Mouse (Mus musculus) midbrain, embryonic 12.5 days (tissue): ENCODE data around the gene Maip1. TPM values are rescaled to one million over a fixed set of nuclear protein-coding genes. Genes with fewer than 3 reads are reported as not detected.
A peak's percentile ranks its signal among the peaks of the same experiment; 100 is the strongest.

ENCODE experiments used
- ATAC-seq: fragments of 200-750 bp; cut with Nextera tagmentation; 2 replicates; pipeline ENCODE4 v1.8.0; 2017; ENCODE audit warnings: low read depth, moderate TSS enrichment, moderate library complexity; ENCODE audit not compliant: low FRiP score
- H3K27ac ChIP-seq: fragments of 300-500 bp; sonication (generic); replicated peaks from 2 replicates; pipeline ENCODE4 v1.5.1; 2016; ENCODE audit warnings: mild to moderate bottlenecking
- H3K27me3 ChIP-seq: fragments of 300-500 bp; sonication (generic); 2 replicates; pipeline ENCODE4 v1.6.1; 2016; ENCODE audit warnings: mild to moderate bottlenecking
- H3K36me3 ChIP-seq: fragments of 300-500 bp; sonication (generic); 2 replicates; pipeline ENCODE4 v1.6.1; 2016
- H3K4me1 ChIP-seq: fragments of 300-500 bp; sonication (generic); 2 replicates; pipeline ENCODE4 v1.6.1; 2016
- H3K4me2 ChIP-seq: fragments of 300-500 bp; sonication (generic); replicated peaks from 2 replicates; pipeline ENCODE4 v1.6.1; 2016; ENCODE audit warnings: mild to moderate bottlenecking, moderate library complexity
- H3K4me3 ChIP-seq: fragments of 300-500 bp; sonication (generic); 2 replicates; pipeline ENCODE4 v1.5.1; 2016; ENCODE audit warnings: mild to moderate bottlenecking
- H3K9ac ChIP-seq: fragments of 300-500 bp; sonication (generic); replicated peaks from 2 replicates; pipeline ENCODE4 v1.6.1; 2016; ENCODE audit warnings: mild to moderate bottlenecking, moderate library complexity
- H3K9me3 ChIP-seq: fragments of 300-500 bp; sonication (generic); 2 replicates; pipeline ENCODE4 v1.6.1; 2016; ENCODE audit warnings: mild to moderate bottlenecking
- WGBS: fragments of 180-500 bp; shearing (Covaris S2); methylation state at CpG from one replicate; pipeline ENCODE4 v1.1.7; 2016; 5-methylcytosine and 5-hydroxymethylcytosine counted together
- polyA plus RNA-seq: library from polyadenylated mRNA; unstranded; fragments of >200 nt; fragmentation: Nextera tagmentation; extraction: Ambion mirVana; gene quantifications from 2 replicates; pipeline ENCODE4 v1.2.1, GENCODE M21; 2016

The Maip1 gene
- 19.2 and 19.5 TPM in 2 replicates for polyA plus RNA-seq

- ATAC-seq = peak; percentile 92
- Histone ChIP-seq H3K9ac (peak within 1 kb of the TSS; percentile 83), H3K4me1 (peaks cover 20% of the 10 kb centered on the region), H3K27me3 (no peaks in the 10 kb centered on the region), H3K4me2 (peak within 1 kb of the TSS; percentile 76), H3K36me3 (no peaks in the 10 kb centered on the region), H3K4me3 (peak within 1 kb of the TSS; percentile 85), H3K27ac (peak within 1 kb of the TSS; percentile 89), H3K9me3 (no peaks in the 10 kb centered on the region)
- under 1% methylated on average over 72 of the region's 72 CpGs for WGBS
Observed at GRCm38 (mm10) chr1:57406187-57407151, at the start of gene Maip1, which contains the start of gene Tyw5. Gene Maip1, plus strand, starts transcription at chr1:57406328. Gene Tyw5, minus strand, starts transcription at chr1:57407101.

- ATAC-seq = no peak
- Histone ChIP-seq H3K27me3 (no peaks in the 10 kb centered on the region), H3K4me3 (no peak overlapping the region), H3K4me1 (no peaks in the 10 kb centered on the region), H3K36me3 (no peaks in the 10 kb centered on the region), H3K9me3 (no peaks in the 10 kb centered on the region), H3K27ac (no peak overlapping the region), H3K4me2 (no peak overlapping the region), H3K9ac (no peak overlapping the region)
- WGBS = 76% methylated on average over 5 of the region's 5 CpGs
Observed at GRCm38 (mm10) chr1:57358546-57358945, 47.6 kb upstream of the Maip1 start.

GRCm38 (mm10) chr1:57367446-57367845 lies 38.7 kb upstream of the Maip1 start:
- no peaks in the 10 kb centered on the region for H3K27me3 ChIP-seq
- H3K9ac ChIP-seq = no peak overlapping the region
- no peaks in the 10 kb centered on the region for H3K9me3 ChIP-seq
- no peaks in the 10 kb centered on the region for H3K4me1 ChIP-seq
- no peak for ATAC-seq
- no peak overlapping the region for H3K4me2 ChIP-seq
- H3K4me3 ChIP-seq = no peak overlapping the region
- 89% methylated on average over 3 of the region's 3 CpGs for WGBS
- H3K27ac ChIP-seq = no peak overlapping the region
- no peaks in the 10 kb centered on the region for H3K36me3 ChIP-seq

- Histone ChIP-seq H3K9ac (no peak overlapping the region), H3K4me2 (no peak overlapping the region), H3K4me3 (no peak overlapping the region), H3K9me3 (no peaks in the 10 kb centered on the region), H3K27me3 (no peaks in the 10 kb centered on the region), H3K36me3 (no peaks in the 10 kb centered on the region), H3K4me1 (no peaks in the 10 kb centered on the region), H3K27ac (no peak overlapping the region)
- ATAC-seq = no peak
- 89% methylated on average over 4 of the region's 4 CpGs for WGBS
Observed at GRCm38 (mm10) chr1:57369111-57369510, 37.0 kb upstream of the Maip1 start.

GRCm38 (mm10) chr1:57370451-57370850 lies 35.7 kb upstream of the Maip1 start:
- ATAC-seq = no peak
- H3K4me2 ChIP-seq = no peak overlapping the region
- 89% methylated on average over 4 of the region's 4 CpGs for WGBS
- no peaks in the 10 kb centered on the region for H3K27me3 ChIP-seq
- H3K36me3 ChIP-seq = no peaks in the 10 kb centered on the region
- H3K4me1 ChIP-seq = no peaks in the 10 kb centered on the region
- H3K27ac ChIP-seq = no peak overlapping the region
- no peak overlapping the region for H3K9ac ChIP-seq
- H3K4me3 ChIP-seq = no peak overlapping the region
- H3K9me3 ChIP-seq = no peaks in the 10 kb centered on the region

GRCm38 (mm10) chr1:57375276-57375675 lies 30.9 kb upstream of the Maip1 start:
- Histone ChIP-seq H3K9ac (no peak overlapping the region), H3K36me3 (no peaks in the 10 kb centered on the region), H3K4me2 (no peak overlapping the region), H3K4me3 (no peak overlapping the region), H3K27me3 (no peaks in the 10 kb centered on the region), H3K4me1 (peaks cover 13% of the 10 kb centered on the region), H3K27ac (no peak overlapping the region), H3K9me3 (no peaks in the 10 kb centered on the region)
- WGBS = 94% methylated on average over 2 of the region's 2 CpGs
- no peak for ATAC-seq

- H3K27me3 ChIP-seq = no peaks in the 10 kb centered on the region
- H3K4me3 ChIP-seq = peak overlapping the region; percentile 85
- no peaks in the 10 kb centered on the region for H3K9me3 ChIP-seq
- no peak overlapping the region; the same call in 1 of the 2 replicates for H3K9ac ChIP-seq
- ATAC-seq = no peak
- H3K4me2 ChIP-seq = peak overlapping the region; percentile 89
- H3K4me1 ChIP-seq = peaks cover 13% of the 10 kb centered on the region
- 66% methylated on average over 6 of the region's 6 CpGs for WGBS
- no peaks in the 10 kb centered on the region for H3K36me3 ChIP-seq
- no peak overlapping the region for H3K27ac ChIP-seq
Observed at GRCm38 (mm10) chr1:57376806-57377205, 29.3 kb upstream of the Maip1 start.

GRCm38 (mm10) chr1:57377376-57378341 lies 28.5 kb upstream of the Maip1 start, which contains the start of gene 1700066M21Rik:
Gene 1700066M21Rik, plus strand, starts transcription at chr1:57377620.
- Histone ChIP-seq H3K27ac (peak within 1 kb of the TSS; percentile 76), H3K9ac (peak within 1 kb of the TSS; percentile 92), H3K36me3 (no peaks in the 10 kb centered on the region), H3K4me2 (peak within 1 kb of the TSS; percentile 89), H3K4me1 (peaks cover 13% of the 10 kb centered on the region), H3K27me3 (no peaks in the 10 kb centered on the region), H3K9me3 (no peaks in the 10 kb centered on the region), H3K4me3 (peak within 1 kb of the TSS; percentile 85)
- WGBS = under 1% methylated on average over 81 of the region's 81 CpGs
- ATAC-seq = peak; percentile 96

GRCm38 (mm10) chr1:57386519-57386918 lies 19.6 kb upstream of the Maip1 start:
- no peak overlapping the region for H3K4me2 ChIP-seq
- H3K4me1 ChIP-seq = no peaks in the 10 kb centered on the region; the same call in 1 of the 2 replicates
- H3K27me3 ChIP-seq = no peaks in the 10 kb centered on the region
- H3K36me3 ChIP-seq = peaks cover 9% of the 10 kb centered on the region; the same call in 1 of the 2 replicates
- no peaks in the 10 kb centered on the region for H3K9me3 ChIP-seq
- ATAC-seq = no peak
- no peak overlapping the region for H3K27ac ChIP-seq
- no peak overlapping the region for H3K9ac ChIP-seq
- H3K4me3 ChIP-seq = no peak overlapping the region

- no peak overlapping the region for H3K4me3 ChIP-seq
- no peak overlapping the region for H3K27ac ChIP-seq
- no peaks in the 10 kb centered on the region for H3K9me3 ChIP-seq
- peak; percentile 78 for ATAC-seq
- H3K4me2 ChIP-seq = no peak overlapping the region
- no peak overlapping the region for H3K9ac ChIP-seq
- H3K4me1 ChIP-seq = no peaks in the 10 kb centered on the region; the same call in 1 of the 2 replicates
- peaks cover 12% of the 10 kb centered on the region for H3K36me3 ChIP-seq
- H3K27me3 ChIP-seq = no peaks in the 10 kb centered on the region
- WGBS = 57% methylated on average over 2 of the region's 2 CpGs
Observed at GRCm38 (mm10) chr1:57387876-57388275, 18.3 kb upstream of the Maip1 start.

GRCm38 (mm10) chr1:57388402-57389155 lies 17.5 kb upstream of the Maip1 start:
- Histone ChIP-seq H3K4me3 (no peak overlapping the region), H3K9ac (no peak overlapping the region), H3K4me1 (no peaks in the 10 kb centered on the region; the same call in 1 of the 2 replicates), H3K4me2 (no peak overlapping the region), H3K27ac (no peak overlapping the region), H3K36me3 (peaks cover 19% of the 10 kb centered on the region), H3K9me3 (no peaks in the 10 kb centered on the region), H3K27me3 (no peaks in the 10 kb centered on the region)
- WGBS = 88% methylated on average over 8 of the region's 8 CpGs
- no peak for ATAC-seq
